Mouse (Mus musculus) ovary, postnatal 36 days (tissue): ENCODE data around the gene Slc51b.

Experiments
- DNase-seq: peaks from one replicate; pipeline ENCODE4 v3.0.0; 2022; ENCODE audit warnings: low spot score, mixed read lengths

Slc51b gene

DNA sequence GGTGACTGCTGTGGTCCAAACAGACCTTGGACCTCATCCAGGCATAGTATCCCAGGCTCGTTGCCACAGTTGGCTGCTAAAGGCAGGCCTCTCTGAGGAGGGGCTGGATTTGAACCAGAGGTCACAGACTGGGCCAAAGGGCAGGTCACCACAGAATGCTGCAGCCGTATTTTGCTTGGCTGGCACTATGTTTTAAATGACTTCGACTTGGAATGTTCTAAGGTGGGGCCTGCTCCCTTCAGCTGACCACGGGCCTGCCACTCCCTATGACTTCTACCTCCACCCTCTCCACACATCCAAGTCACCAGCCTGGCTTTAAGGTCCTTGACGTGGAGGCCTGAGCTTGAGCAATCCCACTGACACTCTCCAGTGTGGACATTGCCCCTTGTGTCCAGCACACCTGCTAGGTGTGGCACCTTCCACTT is 13.9 kb downstream of the Slc51b start:
- no peak for DNase-seq

DNA sequence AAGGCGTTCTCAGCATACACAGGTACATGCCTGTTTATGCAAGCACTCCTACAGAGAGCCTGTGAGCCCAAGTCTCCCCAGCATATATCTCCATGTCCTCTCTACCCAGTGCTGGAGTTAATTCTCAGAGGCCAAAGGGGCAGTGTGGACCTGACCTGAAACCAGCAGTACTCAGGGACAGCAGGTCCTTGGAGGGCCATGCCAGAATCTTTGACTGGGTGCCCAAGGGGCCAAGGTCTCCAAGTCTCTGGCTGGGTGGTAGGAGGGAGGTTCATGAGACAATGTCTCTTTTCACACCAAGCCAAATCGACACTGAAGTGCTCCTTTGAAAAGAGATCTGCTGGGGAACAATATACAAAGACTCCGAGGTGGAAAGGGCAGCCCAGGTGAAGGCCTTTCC is 14.9 kb downstream of the Slc51b start:
- peak; percentile 32 for DNase-seq

DNA sequence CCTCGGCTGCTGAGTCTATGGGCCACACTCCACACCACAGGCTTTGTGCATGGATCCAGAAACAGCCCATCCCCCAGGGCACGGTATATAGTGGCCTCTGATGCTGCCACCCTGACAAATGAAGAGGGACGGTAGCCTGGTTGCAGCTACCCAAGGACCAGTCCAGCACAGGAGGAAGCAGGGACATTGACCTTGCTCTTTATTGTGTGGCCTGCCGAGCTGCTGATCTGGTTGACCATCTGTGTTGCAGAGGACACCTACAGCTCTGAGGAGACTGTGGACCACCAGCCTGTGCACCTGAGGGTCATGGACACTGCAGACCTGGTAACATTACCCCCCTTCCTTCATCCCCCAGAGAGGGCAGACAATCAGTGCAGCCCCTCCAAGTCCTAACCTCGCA is 15.4 kb downstream of the Slc51b start:
- DNase-seq, result no peak

DNA sequence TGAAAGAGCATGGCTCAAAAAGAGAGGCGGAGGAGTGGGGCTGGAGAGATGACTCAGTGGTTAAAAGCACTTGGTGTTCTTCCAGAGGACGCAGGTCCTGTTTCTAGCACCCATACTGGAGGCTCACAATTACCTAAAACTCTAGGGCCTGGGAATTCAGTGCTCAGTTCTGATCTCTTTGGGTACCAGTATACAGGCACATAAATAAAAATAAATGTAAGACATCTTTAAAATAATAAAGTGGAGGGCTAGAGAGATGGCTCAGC is 17.6 kb downstream of the Slc51b start:
- no peak for DNase-seq

DNA sequence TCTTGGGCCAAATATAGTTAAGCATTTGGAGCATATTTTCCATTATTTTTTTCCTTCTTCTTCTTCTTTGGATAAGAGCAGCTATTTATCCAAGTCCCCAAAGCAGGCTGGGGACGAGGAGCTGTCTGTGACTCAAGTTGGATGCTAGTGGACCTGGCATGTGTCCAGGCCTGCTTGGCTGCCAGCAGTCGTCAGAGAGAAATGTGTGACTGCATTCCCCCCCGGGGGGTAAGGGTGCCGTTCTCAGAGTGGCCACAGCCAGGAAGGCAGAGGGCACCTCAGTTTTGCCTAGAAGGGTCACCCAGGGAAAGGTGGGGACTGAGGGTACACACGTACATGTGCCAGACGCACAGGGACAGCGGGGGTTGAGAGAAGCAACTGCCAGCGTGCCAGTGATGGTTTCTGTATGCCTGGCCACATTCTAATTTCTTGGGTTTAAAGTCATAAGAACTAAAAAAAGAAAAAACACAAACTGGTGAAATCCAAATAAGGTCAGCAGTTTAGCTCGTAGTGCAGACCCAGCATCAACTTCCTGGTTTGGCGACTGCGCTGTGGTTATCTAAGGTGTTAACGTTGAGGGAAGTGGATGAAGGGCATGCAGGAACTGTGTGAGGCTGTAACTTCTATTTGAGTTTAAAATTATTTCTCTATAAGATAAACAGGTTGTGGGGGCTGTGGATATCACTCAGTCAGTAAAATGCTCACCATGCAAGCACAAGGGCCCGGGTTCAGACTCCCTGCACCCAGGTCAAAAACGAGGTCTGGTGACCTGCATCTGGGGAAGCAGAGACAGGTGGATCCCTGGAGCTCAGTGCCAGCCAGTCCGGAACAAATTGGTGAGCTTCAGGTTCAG is 18.2 kb downstream of the Slc51b start:
- peak; percentile 55 for DNase-seq

DNA sequence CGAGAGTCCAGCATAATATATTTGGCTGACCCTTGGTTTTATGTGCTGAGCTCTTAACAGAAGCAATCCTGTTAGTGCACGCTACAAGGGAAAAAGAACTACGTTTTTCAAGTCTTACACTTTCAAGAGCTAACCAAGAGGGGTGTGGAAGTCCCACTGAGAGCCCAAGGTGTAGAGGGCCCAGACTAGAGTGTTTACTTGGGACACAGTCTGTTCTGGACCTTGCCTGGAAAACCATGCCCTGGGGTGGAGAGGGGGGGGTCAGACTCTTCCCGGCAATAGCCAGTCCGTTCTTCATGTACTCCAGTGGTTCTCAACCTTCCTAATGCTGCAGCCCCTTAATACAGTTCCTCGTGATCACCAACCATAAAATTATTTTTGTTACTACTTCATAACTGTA is 22.8 kb downstream of the Slc51b start:
- DNase-seq, result no peak

DNA sequence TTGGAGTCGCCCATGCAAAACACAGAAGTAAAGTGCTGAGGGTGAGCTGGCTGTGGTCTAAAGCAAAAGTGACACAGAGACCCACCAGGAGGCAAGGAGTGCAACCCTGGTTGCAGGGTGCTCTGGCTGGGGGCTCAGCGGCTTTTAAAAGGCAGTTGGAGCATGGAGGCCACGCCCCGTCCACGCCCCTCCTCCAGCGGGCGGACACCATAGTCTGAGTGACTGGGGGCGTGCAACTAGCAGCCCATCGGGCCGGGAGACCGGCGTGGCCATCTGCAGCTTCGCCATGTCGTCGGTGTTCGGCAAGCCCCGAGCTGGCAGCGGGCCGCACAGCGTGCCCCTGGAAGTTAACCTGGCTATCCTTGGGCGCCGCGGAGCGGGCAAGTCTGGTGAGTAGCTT is 24.5 kb downstream of the Slc51b start, which contains the start of gene Rasl12:
TSS of gene Rasl12 (plus strand) at position 228 of the 400 bp plus-strand sequence.
- DNase-seq, result peak; percentile 73

DNA sequence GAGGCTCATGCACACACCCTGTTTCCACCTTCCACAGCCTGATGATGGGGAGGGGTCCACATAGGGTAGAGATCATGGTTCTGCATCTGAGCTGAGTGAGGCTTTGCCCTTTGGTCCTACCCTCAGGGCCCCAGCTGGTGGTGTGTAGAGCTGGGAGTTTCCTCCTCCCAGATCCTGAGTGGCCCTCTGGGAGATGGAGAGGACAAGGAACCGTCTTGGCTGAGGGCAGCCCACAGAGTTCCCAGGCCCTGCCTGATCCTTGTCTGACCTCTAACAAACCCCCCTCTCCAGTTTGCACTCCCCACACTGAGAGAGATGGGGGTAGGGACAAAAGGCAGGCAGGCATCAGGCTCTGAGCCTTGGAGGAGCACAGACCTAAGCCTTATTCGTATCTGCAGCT is 28.4 kb downstream of the Slc51b start:
- no peak for DNase-seq

DNA sequence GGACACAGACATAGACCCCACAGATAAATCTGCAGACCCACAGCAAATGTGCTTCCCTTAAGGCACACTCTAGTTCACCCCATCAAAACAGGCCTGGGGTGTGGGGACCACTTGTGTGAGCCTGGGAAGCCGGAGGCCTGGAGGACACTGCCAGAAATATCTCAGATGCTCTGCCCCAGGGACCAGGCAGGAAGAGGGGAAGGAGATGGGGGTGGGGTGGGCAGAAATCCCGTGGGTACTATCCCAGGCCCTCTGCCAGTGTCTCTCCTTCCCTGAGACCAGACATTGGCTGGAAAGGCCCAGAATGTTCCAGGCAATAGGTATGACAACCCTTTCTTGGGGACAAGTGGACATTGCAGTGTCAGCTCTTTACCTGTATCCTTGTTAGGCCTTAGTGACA is 29.1 kb downstream of the Slc51b start:
- DNase-seq, result no peak

DNA sequence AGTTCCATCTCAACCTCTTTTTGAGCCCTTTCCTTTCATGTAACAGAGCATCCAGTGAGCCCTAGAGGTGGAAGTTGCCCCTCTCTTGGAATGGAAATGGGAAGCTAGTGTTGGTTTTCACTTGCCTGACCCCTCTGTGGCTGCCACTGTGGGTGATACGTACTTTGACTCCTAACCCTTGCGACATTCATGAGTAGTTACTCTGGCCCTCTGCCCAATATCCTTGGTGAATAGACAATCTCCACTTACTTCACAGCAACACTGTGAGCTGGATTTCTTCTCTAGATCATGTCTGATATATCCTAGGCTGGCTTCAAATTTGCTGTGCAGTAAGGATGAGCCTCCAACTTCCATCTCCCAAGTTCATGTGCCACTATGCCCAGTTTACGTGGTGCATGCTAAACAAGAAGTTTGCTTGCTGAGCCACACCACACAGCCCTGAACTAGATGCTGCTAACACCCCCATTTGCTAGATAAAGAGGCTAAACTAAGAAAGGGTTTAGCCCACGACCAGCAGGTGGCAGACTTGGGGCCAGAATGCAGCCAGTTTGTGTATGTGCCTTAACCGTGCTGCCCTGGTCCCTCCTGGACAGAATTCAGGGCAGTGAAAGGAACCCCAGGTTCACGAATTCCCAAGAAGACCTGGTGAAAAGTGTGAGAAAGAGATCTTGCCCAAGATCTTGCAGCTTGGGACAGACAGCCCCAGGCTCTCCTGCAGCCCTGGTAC is 30.0 kb downstream of the Slc51b start:
- peak; percentile 62 for DNase-seq

DNA sequence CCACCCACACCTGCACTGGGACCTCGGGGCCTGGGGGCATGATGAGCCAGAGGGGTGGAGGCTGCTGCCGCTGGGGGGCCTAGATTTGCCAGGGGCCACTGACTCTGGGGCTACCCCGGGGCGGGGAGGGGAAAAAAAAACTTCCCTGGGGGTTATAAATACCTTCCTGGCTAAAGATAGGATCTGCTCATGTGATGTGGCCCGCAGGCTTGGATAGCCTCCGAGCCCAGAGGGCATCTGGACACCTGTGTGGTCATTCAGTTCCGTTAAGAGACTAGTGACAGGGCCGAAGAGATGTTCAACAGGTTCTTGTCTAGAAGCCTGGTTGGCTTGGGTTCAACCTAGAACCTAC is 31.2 kb downstream of the Slc51b start, which contains the start of gene Kbtbd13:
TSS of gene Kbtbd13 (minus strand) at position 40 of the 352 bp plus-strand sequence.
- no peak for DNase-seq

DNA sequence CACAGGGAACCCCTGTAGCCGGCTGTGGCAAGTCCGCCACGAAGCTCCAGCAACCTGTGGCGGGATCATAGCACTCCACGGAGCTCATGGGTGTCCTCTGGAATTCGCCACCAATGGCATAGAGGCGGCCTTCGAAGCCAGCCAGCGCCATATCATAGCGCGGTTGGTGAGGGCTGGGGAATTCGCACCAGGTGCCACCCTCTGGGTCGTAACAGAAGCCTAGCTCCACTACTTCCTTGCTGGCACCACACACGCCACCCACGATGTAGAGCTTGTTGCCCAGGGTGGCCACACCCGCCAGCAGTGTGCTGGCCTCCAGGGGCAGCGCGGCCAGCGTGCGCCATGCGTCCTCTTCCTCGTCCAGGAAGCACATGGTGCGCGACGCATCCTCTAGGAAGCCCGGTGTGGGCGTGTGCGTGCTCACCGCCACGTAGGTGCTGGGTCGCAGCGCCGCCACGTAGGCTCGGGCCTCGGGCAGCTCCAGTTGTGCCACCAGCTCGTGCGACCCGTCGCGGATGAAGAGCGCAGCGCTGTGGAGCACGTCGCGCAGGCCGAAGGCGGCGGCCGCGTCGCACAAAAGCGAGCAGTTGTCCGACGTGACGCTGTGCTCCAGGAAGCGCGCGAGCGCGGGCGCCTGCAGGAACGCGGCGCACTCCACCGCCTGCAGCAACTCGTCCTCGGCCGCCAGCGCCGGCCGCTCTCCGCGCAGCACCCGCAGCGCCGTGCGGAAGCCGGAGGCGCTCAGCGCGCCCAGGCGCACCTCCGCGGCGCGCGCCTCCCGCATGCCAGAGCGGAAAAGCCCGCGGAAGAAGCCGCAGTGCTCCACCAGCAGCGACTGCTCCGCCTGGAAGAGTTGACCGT is 31.8 kb downstream of the Slc51b start:
- DNase-seq, result no peak

DNA sequence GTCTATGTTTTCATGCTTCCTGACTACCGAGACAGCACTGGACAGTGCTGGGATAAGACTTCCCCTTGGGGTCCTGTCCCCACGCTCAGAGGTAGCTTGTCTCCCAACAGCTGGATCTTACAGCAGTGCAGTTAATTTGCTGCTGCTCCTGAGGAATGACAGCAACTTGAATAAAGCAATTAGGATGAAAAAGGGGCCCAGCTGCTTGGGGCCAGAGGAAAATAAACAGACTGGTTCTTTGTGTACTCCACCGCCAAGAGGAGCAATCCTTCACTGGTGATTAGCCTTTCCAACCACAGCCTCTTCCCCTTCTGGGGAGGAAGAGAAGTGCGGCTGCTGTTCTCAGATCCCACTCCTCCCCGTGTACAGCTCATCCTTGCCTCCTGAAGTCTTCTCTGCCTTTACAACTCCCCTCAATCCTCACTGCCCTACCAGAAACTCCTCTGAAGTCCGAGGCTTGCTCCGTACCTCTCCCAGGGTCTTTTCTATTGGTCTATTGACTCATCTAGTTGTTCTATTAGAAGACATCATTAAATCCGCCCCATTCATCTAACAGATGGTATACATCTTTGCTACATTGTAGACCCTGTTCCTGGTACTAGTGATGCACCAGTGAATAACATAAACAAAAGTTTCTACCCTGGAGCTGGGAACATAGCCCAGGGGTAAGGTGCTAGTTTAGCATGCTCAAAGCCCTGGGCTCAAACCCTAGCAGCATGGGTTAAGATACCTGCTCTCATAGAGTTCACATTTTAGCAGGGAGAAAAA is 36.2 kb downstream of the Slc51b start:
- no peak for DNase-seq

DNA sequence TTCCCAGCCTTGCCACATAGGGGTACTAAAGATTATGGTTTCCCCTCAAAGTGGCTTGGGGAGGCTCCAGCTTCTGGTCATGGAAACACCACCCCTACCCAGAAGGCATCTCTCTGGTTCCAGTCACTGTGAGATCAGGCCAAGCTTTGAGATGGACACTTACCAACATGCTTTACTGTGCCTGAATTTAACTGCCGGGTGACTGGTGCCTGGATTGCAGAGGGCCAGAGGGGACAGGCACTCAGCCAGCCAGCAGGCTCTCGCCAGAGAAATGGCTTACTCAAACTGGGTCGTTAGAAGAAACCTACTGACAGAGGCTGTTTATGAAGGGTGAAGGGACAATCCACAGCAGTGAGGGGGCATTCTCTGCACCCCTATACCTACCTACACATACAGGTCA is 38.5 kb downstream of the Slc51b start:
- DNase-seq, result no peak

DNA sequence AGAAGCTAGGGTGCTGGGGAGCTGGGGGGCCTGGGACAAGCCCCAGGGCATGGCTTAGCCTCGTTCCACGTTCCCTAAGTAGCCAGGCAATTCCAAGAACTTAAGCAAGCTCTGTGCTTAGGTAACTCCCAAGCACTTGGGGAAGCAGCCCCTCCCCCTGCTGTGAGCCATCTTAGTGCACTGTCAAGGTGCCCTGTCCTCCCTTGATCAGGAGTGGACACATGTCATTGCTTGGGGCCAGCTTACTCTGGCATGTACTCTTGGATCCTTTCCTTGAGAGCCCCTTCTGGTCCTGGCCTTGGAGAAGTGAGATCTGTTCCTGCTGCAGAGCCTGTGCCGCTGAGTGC is 40.0 kb downstream of the Slc51b start:
- DNase-seq, result no peak

DNA sequence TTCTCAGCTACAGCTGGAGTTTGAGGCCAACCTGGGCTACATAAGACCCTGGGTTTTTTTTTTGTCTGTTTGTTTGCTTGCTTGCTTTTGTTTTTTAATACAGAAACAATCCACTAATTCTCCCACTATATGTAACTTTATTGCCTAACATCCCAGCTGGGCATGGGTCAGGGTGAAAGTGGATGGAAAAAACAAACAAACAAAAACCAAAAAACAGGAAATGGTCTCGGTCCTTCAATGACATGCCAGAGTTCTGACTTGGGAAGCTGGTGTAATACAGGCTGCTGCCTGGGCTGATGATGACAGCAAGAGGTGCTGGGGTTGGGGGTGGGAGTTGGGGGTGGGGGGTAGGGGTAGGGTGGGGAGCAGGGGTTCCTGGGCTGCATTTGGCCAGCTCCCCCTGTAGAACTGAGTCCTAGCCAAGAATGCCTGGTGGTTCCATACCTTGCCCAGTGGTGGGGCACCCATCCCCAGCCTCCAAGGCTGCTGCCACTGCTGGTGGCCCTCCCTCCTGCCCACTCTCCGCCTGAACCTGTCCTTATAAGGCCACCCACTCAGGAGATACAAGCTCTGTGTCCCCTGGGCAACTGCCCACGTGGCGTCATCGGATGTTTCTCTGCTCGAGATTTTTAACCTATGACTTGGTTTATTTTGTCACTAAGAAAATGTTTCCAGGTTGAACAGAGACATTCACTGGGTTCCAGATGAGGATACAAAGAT is 40.6 kb downstream of the Slc51b start:
- no peak for DNase-seq

DNA sequence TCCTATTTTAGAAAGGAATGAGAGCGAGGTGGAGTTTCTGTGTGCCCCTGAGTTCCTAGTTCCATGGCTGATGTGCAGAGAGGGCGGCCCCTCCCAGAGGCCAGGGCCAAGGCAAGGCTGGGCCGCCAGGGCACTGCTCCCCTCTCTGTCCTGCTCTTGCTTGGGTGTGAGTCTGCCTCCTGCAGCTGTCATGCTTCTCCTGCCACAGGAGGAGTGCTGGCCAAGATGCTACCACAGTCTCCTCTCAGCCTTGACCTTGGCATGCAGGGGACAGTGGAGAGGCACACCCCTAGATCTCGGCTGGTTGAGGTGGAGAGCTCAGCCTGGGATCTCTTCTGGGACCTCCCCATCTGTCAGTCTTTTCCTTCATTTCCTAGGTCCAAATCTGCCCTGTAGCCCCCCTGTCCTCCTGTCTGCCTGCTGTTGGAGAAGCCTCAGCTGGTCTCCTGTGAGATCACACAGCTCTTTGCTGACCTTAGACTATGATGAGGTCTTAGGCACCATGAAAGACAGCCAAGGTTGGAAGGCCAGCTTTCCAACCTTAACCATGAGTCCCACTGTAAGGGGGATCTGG is 41.7 kb downstream of the Slc51b start:
- DNase-seq, result no peak

DNA sequence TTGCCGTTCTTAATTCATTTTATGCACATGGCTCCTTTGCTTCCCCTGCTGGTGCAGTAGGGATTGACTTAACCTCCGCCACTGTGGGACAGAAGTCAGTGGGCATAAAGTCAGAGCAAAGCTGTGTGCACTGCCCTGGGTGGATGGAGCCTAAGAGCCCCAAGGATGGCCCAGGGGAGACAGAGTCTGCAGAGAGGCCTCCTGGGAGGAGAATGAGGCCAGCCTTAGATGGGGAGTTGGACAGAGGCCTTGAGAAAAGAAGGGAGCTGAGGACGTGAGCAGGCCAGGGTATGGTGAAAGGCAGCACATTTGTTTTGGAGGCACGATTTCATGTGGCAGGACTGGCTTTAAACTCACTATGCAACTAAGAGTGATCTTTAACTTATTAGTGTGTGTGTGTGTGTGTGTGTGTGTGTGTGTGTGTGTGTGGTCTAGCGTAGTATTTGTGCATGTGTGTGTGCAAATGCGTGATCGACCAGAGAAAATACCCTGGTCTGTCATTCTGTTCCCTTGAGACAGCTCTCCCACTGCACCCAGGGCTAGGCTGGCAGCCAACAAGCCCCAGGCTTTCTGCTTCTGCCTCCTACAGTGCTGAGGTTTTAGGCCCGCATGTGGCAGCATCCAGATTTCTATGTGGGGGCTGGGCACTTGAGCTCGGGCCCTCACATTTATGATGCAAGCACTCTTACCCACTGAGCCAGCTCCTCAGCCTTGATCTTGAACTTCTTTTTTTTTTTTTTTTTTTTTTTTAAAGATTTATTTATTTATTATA is 47.4 kb downstream of the Slc51b start:
- DNase-seq, result no peak

DNA sequence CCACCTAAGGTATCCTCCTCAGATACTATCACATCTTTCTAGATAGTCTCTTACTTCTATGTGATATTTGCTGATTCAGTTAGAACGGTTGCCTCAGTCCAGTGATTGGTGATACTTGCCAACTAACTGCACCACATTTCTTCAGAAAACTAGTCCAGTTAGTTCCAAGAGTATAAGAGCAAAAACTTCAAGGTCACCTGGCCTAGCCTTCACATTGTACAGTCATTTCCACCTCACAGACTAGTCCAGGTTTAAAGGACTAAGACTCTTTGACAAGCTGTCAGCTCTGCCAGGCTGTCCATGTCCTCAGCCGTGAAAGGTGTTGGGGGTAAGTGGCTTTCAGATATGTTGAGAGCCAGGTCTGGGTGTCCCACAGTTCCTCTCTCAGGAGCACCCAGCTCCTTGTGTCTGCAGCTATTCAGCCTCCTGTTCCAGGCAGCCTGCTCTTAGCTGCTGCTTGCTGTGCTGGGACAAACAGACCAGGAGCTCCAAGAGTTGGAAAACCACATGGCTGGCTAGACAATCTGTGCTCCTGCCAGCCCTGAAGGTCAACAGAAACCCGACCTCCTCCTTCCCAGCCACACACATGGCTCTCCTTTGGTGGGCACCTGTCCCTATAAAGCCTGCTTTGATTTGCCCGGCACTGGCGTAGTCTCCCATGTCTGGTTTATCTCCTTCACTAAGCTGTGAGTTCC is 48.1 kb downstream of the Slc51b start:
- no peak for DNase-seq

DNA sequence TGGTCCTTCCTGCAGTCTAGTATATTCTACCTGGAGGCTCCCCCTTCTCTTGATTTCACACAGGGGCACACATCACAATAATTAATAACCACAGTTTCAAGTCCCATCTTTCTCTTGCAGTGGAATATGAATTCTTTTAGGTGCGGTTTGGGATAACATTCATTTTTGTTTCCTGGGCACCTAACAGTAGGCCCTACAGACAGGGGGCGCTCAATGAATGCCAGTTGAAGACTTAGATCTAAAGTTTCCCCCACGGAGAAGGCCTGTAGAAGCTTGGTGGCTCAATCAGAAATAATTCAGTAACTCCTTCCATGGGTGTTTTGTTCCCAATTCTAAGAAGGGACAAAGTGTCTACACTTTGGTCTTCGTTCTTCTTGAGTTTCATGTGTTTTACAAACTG is 50.3 kb downstream of the Slc51b start:
- no peak for DNase-seq
